In genomic region chr3:89165268-89165870, GRCm38 (mm10) we compare ENCODE assay signal across 8 mouse cellular contexts. TPM values are rescaled to one million over a fixed set of nuclear protein-coding genes. Genes with fewer than 3 reads are reported as not detected.
DNase-seq lines count a peak whose midpoint lies in the region; ATAC-seq and TF ChIP-seq lines count a peak whose summit lies in the region.

No protein-coding gene starts in this region.

- peak overlapping the region; percentile 76 for H3K4me2 ChIP-seq in hindbrain, postnatal 0 days (ENCODE audit: low read depth, low read length)
- peak overlapping the region; percentile 60 for H3K4me2 ChIP-seq in neural tube, embryonic 12.5 days (replicated peaks)

- H3K27ac ChIP-seq in left cerebral cortex, adult 2 months: peak overlapping the region; percentile 91
- H3K27ac ChIP-seq in embryonic facial prominence, embryonic 10.5 days (replicated peaks): peak overlapping the region; percentile 99
- H3K27ac ChIP-seq in hindbrain, postnatal 0 days: peak overlapping the region; percentile 95
- peak overlapping the region; percentile 83; the same call in 1 of the 2 replicates for H3K27ac ChIP-seq in neural tube, embryonic 12.5 days

- H3K9ac ChIP-seq in hindbrain, postnatal 0 days (replicated peaks; ENCODE audit: low read length): peak overlapping the region; percentile 89
- peak overlapping the region; percentile 94 for H3K9ac ChIP-seq in neural tube, embryonic 12.5 days

- no peaks in the 10 kb centered on the region for H3K27me3 ChIP-seq in embryonic facial prominence, embryonic 10.5 days (replicated peaks; ENCODE audit: low read depth, poor library complexity, severe bottlenecking)
- no peaks in the 10 kb centered on the region for H3K27me3 ChIP-seq in hindbrain, postnatal 0 days (ENCODE audit: insufficient read depth, low read length)
- H3K27me3 ChIP-seq in neural tube, embryonic 12.5 days (replicated peaks): no peaks in the 10 kb centered on the region

- peak overlapping the region; percentile 68 for H3K4me3 ChIP-seq in left cerebral cortex, adult 2 months
- peak overlapping the region; percentile 95 for H3K4me3 ChIP-seq in embryonic facial prominence, embryonic 10.5 days
- H3K4me3 ChIP-seq in hindbrain, postnatal 0 days (ENCODE audit: low read length): peak overlapping the region; percentile 94
- H3K4me3 ChIP-seq in neural tube, embryonic 12.5 days: peak overlapping the region; percentile 84

- 22% methylated on average over 12 of the region's 12 CpGs for WGBS in embryonic facial prominence, embryonic 10.5 days
- 30% methylated on average over 12 of the region's 12 CpGs for WGBS in hindbrain, postnatal 0 days
- 25% methylated on average over 12 of the region's 12 CpGs for WGBS in neural tube, embryonic 12.5 days

- intact Hi-C loops in left cerebral cortex, adult 2 months (cut with DNase I): loop anchor here (1.0 to 10.0 kb wide), 3 partner anchors 12 to 221 kb away; partner anchors contain the start of gene Scamp3

- no peak for DNase-seq in left cerebral cortex, adult 2 months (ENCODE audit: extremely low spot score in 1 of 2, low spot score in 2 of 2)
- no peak for DNase-seq in left cerebral cortex, adult 8-10 months (ENCODE audit: low spot score in 2 of 2)
- DNase-seq in embryonic facial prominence, embryonic 10.5 days (ENCODE audit: low spot score): no peak
- no peak for DNase-seq in hindbrain, postnatal 0 days (ENCODE audit: low spot score)
- DNase-seq in thymus, adult 18-20 months: no peak
- no peak for DNase-seq in left cerebral cortex, adult 9 months (ENCODE audit: low spot score in 2 of 2)
- DNase-seq in gastrocnemius, adult 8-10 months (ENCODE audit: low spot score in 2 of 2): no peak

- no peak for ATAC-seq in hindbrain, postnatal 0 days
- ATAC-seq in neural tube, embryonic 12.5 days (ENCODE audit: low FRiP score, low read depth): no peak

- H3K9me3 ChIP-seq in embryonic facial prominence, embryonic 10.5 days: no peaks in the 10 kb centered on the region
- no peaks in the 10 kb centered on the region for H3K9me3 ChIP-seq in hindbrain, postnatal 0 days (ENCODE audit: low read length)
- no peaks in the 10 kb centered on the region for H3K9me3 ChIP-seq in neural tube, embryonic 12.5 days

- H3K36me3 ChIP-seq in embryonic facial prominence, embryonic 10.5 days (replicated peaks): peaks cover 44% of the 10 kb centered on the region
- peaks cover 30% of the 10 kb centered on the region for H3K36me3 ChIP-seq in hindbrain, postnatal 0 days (ENCODE audit: insufficient read depth, low read length)
- peaks cover 34% of the 10 kb centered on the region for H3K36me3 ChIP-seq in neural tube, embryonic 12.5 days

- TF ChIP-seq CTCF in left cerebral cortex, adult 2 months (IDR thresholded peaks at IDR 0.05): no peak
- no peak for TF ChIP-seq CTCF in hindbrain, postnatal 0 days (IDR thresholded peaks at IDR 0.05; ENCODE audit: low read depth)

- H3K4me1 ChIP-seq in embryonic facial prominence, embryonic 10.5 days: peaks cover 29% of the 10 kb centered on the region
- peaks cover 11% of the 10 kb centered on the region for H3K4me1 ChIP-seq in hindbrain, postnatal 0 days (ENCODE audit: insufficient read depth, low read length)
- peaks cover 21% of the 10 kb centered on the region for H3K4me1 ChIP-seq in neural tube, embryonic 12.5 days

RNA-seq across cellular contexts. Expression of gene Clk2, which starts 0.8 kb away (rescaled TPM):
- total RNA-seq in left cerebral cortex, adult 2 months (2021): 10 to 100 TPM; 45.6 to 46.3 TPM
- total RNA-seq in left cerebral cortex, adult 8-10 months (2022): 10 to 100 TPM; 41.2 to 45.3 (median 42.5) TPM
- polyA plus RNA-seq in embryonic facial prominence, embryonic 10.5 days (2016; fragmentation: Nextera tagmentation; extraction: Ambion mirVana): 33.6 and 36.2 TPM in 2 replicates
- 36.3 and 43.1 TPM in 2 replicates for total RNA-seq in hindbrain, postnatal 0 days (2014; rRNA removed)
- polyA plus RNA-seq in hindbrain, postnatal 0 days (2015; fragmentation: Nextera tagmentation; extraction: Ambion mirVana): 13.3 and 13.7 TPM in 2 replicates
- 38.5 and 43.0 TPM in 2 replicates for polyA plus RNA-seq in neural tube, embryonic 12.5 days (2016; fragmentation: Nextera tagmentation; extraction: Ambion mirVana)
- total RNA-seq in gastrocnemius, adult 8-10 months (2022): 10 to 100 TPM; 13.6 to 21.5 (median 15.1) TPM

RNA-seq across cellular contexts. Expression of gene Hcn3, which starts 5.4 kb away (rescaled TPM):
- total RNA-seq in left cerebral cortex, adult 2 months (2021): 10 to 100 TPM; 14.9 to 20.9 TPM
- total RNA-seq in left cerebral cortex, adult 8-10 months (2022): 10 to 100 TPM; 12.3 to 18.2 (median 17.0) TPM
- polyA plus RNA-seq in embryonic facial prominence, embryonic 10.5 days (2016; fragmentation: Nextera tagmentation; extraction: Ambion mirVana): 3.5 and 3.6 TPM in 2 replicates
- total RNA-seq in hindbrain, postnatal 0 days (2014; rRNA removed): 83.8 and 85.7 TPM in 2 replicates
- 33.5 and 38.1 TPM in 2 replicates for polyA plus RNA-seq in hindbrain, postnatal 0 days (2015; fragmentation: Nextera tagmentation; extraction: Ambion mirVana)
- polyA plus RNA-seq in neural tube, embryonic 12.5 days (2016; fragmentation: Nextera tagmentation; extraction: Ambion mirVana): 19.5 and 23.2 TPM in 2 replicates
- total RNA-seq in gastrocnemius, adult 8-10 months (2022): under 1 TPM in 3 of 4 experiments, not detected in 1; 0.44 to 0.68 (median 0.51) TPM

RNA-seq across cellular contexts. Expression of gene Scamp3, which starts 11.9 kb away (rescaled TPM):
- total RNA-seq in left cerebral cortex, adult 2 months (2021): 10 to 100 TPM; 64.0 to 64.7 TPM
- 10 to 100 TPM; 58.5 to 69.8 (median 63.9) TPM for total RNA-seq in left cerebral cortex, adult 8-10 months (2022)
- polyA plus RNA-seq in embryonic facial prominence, embryonic 10.5 days (2016; fragmentation: Nextera tagmentation; extraction: Ambion mirVana): 108 and 117 TPM in 2 replicates
- 60.4 and 77.5 TPM in 2 replicates for total RNA-seq in hindbrain, postnatal 0 days (2014; rRNA removed)
- 139 and 143 TPM in 2 replicates for polyA plus RNA-seq in hindbrain, postnatal 0 days (2015; fragmentation: Nextera tagmentation; extraction: Ambion mirVana)
- 109 and 110 TPM in 2 replicates for polyA plus RNA-seq in neural tube, embryonic 12.5 days (2016; fragmentation: Nextera tagmentation; extraction: Ambion mirVana)
- total RNA-seq in gastrocnemius, adult 8-10 months (2022): 10 to 100 TPM; 35.7 to 40.0 (median 37.3) TPM

RNA-seq across cellular contexts. Expression of gene Fam189b, which starts 17.6 kb away (rescaled TPM):
- total RNA-seq in left cerebral cortex, adult 2 months (2021): 10 to 100 TPM; 56.9 to 60.4 TPM
- total RNA-seq in left cerebral cortex, adult 8-10 months (2022): 10 to 100 TPM; 47.2 to 58.2 (median 52.3) TPM
- polyA plus RNA-seq in embryonic facial prominence, embryonic 10.5 days (2016; fragmentation: Nextera tagmentation; extraction: Ambion mirVana): 29.0 and 30.8 TPM in 2 replicates
- 15.2 and 19.7 TPM in 2 replicates for total RNA-seq in hindbrain, postnatal 0 days (2014; rRNA removed)
- polyA plus RNA-seq in hindbrain, postnatal 0 days (2015; fragmentation: Nextera tagmentation; extraction: Ambion mirVana): 29.1 and 29.2 TPM in 2 replicates
- polyA plus RNA-seq in neural tube, embryonic 12.5 days (2016; fragmentation: Nextera tagmentation; extraction: Ambion mirVana): 34.1 and 42.5 TPM in 2 replicates
- total RNA-seq in gastrocnemius, adult 8-10 months (2022): 10 to 100 TPM; 19.2 to 22.6 (median 20.3) TPM

RNA-seq across cellular contexts. Expression of gene Pklr, which starts 29.4 kb away (rescaled TPM):
- total RNA-seq in left cerebral cortex, adult 2 months (2021): not detected
- not detected for total RNA-seq in left cerebral cortex, adult 8-10 months (2022)
- 2.8 and 3.2 TPM in 2 replicates for polyA plus RNA-seq in embryonic facial prominence, embryonic 10.5 days (2016; fragmentation: Nextera tagmentation; extraction: Ambion mirVana)
- total RNA-seq in hindbrain, postnatal 0 days (2014; rRNA removed): not detected in 2 replicates
- 0.10 and 0.21 TPM in 2 replicates for polyA plus RNA-seq in hindbrain, postnatal 0 days (2015; fragmentation: Nextera tagmentation; extraction: Ambion mirVana)
- 0.43 and 0.46 TPM in 2 replicates for polyA plus RNA-seq in neural tube, embryonic 12.5 days (2016; fragmentation: Nextera tagmentation; extraction: Ambion mirVana)
- under 1 TPM in 1 of 4 experiments, not detected in 3; 0.11 TPM for total RNA-seq in gastrocnemius, adult 8-10 months (2022)

Comparison
In these comparisons a context has a peak if more than half of its experiments do, and no peak if none do; other contexts are left out.
1. RNA of gene Hcn3, which starts 5.4 kb away (total RNA-seq): 83.8 to 85.7 TPM in hindbrain, postnatal 0 days, 14.9 to 20.9 TPM in left cerebral cortex, adult 2 months and 12.3 to 18.2 TPM in left cerebral cortex, adult 8-10 months; 0.44 to 0.68 TPM in gastrocnemius, adult 8-10 months; every median in the first group is over 4 times any median in the second.
2. Peak in every context shown above with its lines, with median percentiles within 50 percentile points of each other: H3K27ac ChIP-seq and H3K4me3 ChIP-seq.